Mouse (Mus musculus): ENCODE measurements at regions not wholly inside any gene's neighbourhood (a gene's known extent, or its start where the extent isn't known, plus 50 kb on each side); places are given as distances from the start of the nearest gene placed in this dataset.
"Not testable (repeated sequence)": the region's sequence is repeated elsewhere in the genome, so short reads cannot be mapped to it uniquely, and the experiment has no call there.

- no peak for TF ChIP-seq POLR2A (IDR thresholded peaks at IDR 0.05; ENCODE audit: control insufficient read depth, low read depth, low read length)
- TF ChIP-seq CTCF (IDR thresholded peaks at IDR 0.05; ENCODE audit: control insufficient read depth, insufficient read depth, insufficient replicate concordance, low read depth, low read length): no peak
- no peaks in the 10 kb centered on the region for H3K4me1 ChIP-seq (ENCODE audit: control insufficient read depth, insufficient read depth, low read length)
- H3K36me3 ChIP-seq (ENCODE audit: control insufficient read depth, insufficient read depth, low read length): no peaks in the 10 kb centered on the region
- H3K27me3 ChIP-seq (ENCODE audit: control insufficient read depth, insufficient read depth, low read length): no peaks in the 10 kb centered on the region
- no peak overlapping the region for H3K4me3 ChIP-seq (ENCODE audit: control insufficient read depth, low read depth, low read length)
- H3K27ac ChIP-seq (ENCODE audit: control insufficient read depth, insufficient read depth, low read depth, low read length): no peak overlapping the region
These were observed 123.7 kb downstream of the Car2 start for GRCm38 (mm10) chr3:15009747-15010146.

GRCm38 (mm10) chr3:15016621-15017020, 130.5 kb downstream of the Car2 start:
- H3K4me1 ChIP-seq (ENCODE audit: control insufficient read depth, insufficient read depth, low read length): no peaks in the 10 kb centered on the region
- H3K27ac ChIP-seq (ENCODE audit: control insufficient read depth, insufficient read depth, low read depth, low read length): no peak overlapping the region
- no peaks in the 10 kb centered on the region for H3K27me3 ChIP-seq (ENCODE audit: control insufficient read depth, insufficient read depth, low read length)

GRCm38 (mm10) chr3:15022773-15023172, 136.7 kb downstream of the Car2 start:
- H3K4me1 ChIP-seq (ENCODE audit: control insufficient read depth, insufficient read depth, low read length): no peaks in the 10 kb centered on the region
- TF ChIP-seq CTCF (IDR thresholded peaks at IDR 0.05; ENCODE audit: control insufficient read depth, insufficient read depth, insufficient replicate concordance, low read depth, low read length): no peak
- no peak for TF ChIP-seq POLR2A (IDR thresholded peaks at IDR 0.05; ENCODE audit: control insufficient read depth, low read depth, low read length)
- H3K27ac ChIP-seq (ENCODE audit: control insufficient read depth, insufficient read depth, low read depth, low read length): no peak overlapping the region
- H3K4me3 ChIP-seq (ENCODE audit: control insufficient read depth, low read depth, low read length): no peak overlapping the region
- no peaks in the 10 kb centered on the region for H3K27me3 ChIP-seq (ENCODE audit: control insufficient read depth, insufficient read depth, low read length)
- H3K36me3 ChIP-seq (ENCODE audit: control insufficient read depth, insufficient read depth, low read length): no peaks in the 10 kb centered on the region

More at GRCm38 (mm10) chr3:15016621-15017020, 130.5 kb downstream of the Car2 start:
- no peak for TF ChIP-seq POLR2A (IDR thresholded peaks at IDR 0.05; ENCODE audit: control insufficient read depth, low read depth, low read length)
- no peak for TF ChIP-seq CTCF (IDR thresholded peaks at IDR 0.05; ENCODE audit: control insufficient read depth, insufficient read depth, insufficient replicate concordance, low read depth, low read length)
- Histone ChIP-seq H3K36me3 (ENCODE audit: control insufficient read depth, insufficient read depth, low read length) (no peaks in the 10 kb centered on the region), H3K4me3 (ENCODE audit: control insufficient read depth, low read depth, low read length) (no peak overlapping the region)

- TF ChIP-seq CTCF (IDR thresholded peaks at IDR 0.05; ENCODE audit: control insufficient read depth, insufficient read depth, insufficient replicate concordance, low read depth, low read length) (no peak), POLR2A (IDR thresholded peaks at IDR 0.05; ENCODE audit: control insufficient read depth, low read depth, low read length) (no peak)
- Histone ChIP-seq H3K27me3 (ENCODE audit: control insufficient read depth, insufficient read depth, low read length) (no peaks in the 10 kb centered on the region), H3K4me1 (ENCODE audit: control insufficient read depth, insufficient read depth, low read length) (no peaks in the 10 kb centered on the region), H3K36me3 (ENCODE audit: control insufficient read depth, insufficient read depth, low read length) (no peaks in the 10 kb centered on the region), H3K4me3 (ENCODE audit: control insufficient read depth, low read depth, low read length) (no peak overlapping the region), H3K27ac (ENCODE audit: control insufficient read depth, insufficient read depth, low read depth, low read length) (no peak overlapping the region)
These were observed 154.9 kb downstream of the Car2 start for GRCm38 (mm10) chr3:15040866-15041528.

- no peak for TF ChIP-seq POLR2A (IDR thresholded peaks at IDR 0.05; ENCODE audit: control insufficient read depth, low read depth, low read length)
- TF ChIP-seq CTCF (IDR thresholded peaks at IDR 0.05; ENCODE audit: control insufficient read depth, insufficient read depth, insufficient replicate concordance, low read depth, low read length): no peak
- Histone ChIP-seq H3K4me1 (ENCODE audit: control insufficient read depth, insufficient read depth, low read length) (no peaks in the 10 kb centered on the region), H3K36me3 (ENCODE audit: control insufficient read depth, insufficient read depth, low read length) (no peaks in the 10 kb centered on the region), H3K27me3 (ENCODE audit: control insufficient read depth, insufficient read depth, low read length) (no peaks in the 10 kb centered on the region), H3K27ac (ENCODE audit: control insufficient read depth, insufficient read depth, low read depth, low read length) (no peak overlapping the region), H3K4me3 (ENCODE audit: control insufficient read depth, low read depth, low read length) (no peak overlapping the region)
These were observed 167.9 kb downstream of the Car2 start for GRCm38 (mm10) chr3:15053968-15054367.

- not testable (repeated sequence) for H3K27me3 ChIP-seq (ENCODE audit: control insufficient read depth, insufficient read depth, low read length); H3K4me1 ChIP-seq (ENCODE audit: control insufficient read depth, insufficient read depth, low read length); H3K36me3 ChIP-seq (ENCODE audit: control insufficient read depth, insufficient read depth, low read length); H3K4me3 ChIP-seq (ENCODE audit: control insufficient read depth, low read depth, low read length); H3K27ac ChIP-seq (ENCODE audit: control insufficient read depth, insufficient read depth, low read depth, low read length)
These were observed 169.6 kb downstream of the Car2 start for GRCm38 (mm10) chr3:15055516-15056256.

GRCm38 (mm10) chr3:15056788-15057585, 170.9 kb downstream of the Car2 start:
- H3K4me3 ChIP-seq (ENCODE audit: control insufficient read depth, low read depth, low read length); H3K4me1 ChIP-seq (ENCODE audit: control insufficient read depth, insufficient read depth, low read length); H3K27ac ChIP-seq (ENCODE audit: control insufficient read depth, insufficient read depth, low read depth, low read length); H3K27me3 ChIP-seq (ENCODE audit: control insufficient read depth, insufficient read depth, low read length); H3K36me3 ChIP-seq (ENCODE audit: control insufficient read depth, insufficient read depth, low read length): not testable (repeated sequence)

Data from testis, adult 2 months (tissue).